Mouse (Mus musculus) neural tube, embryonic 12.5 days (tissue): ENCODE results near the gene Agmo. TPM values are rescaled to one million over a fixed set of nuclear protein-coding genes. Genes with fewer than 3 reads are reported as not detected.

Experiments
- ATAC-seq: fragments of 200-750 bp; cut with Nextera tagmentation; 2 replicates; pipeline ENCODE4 v1.8.0; 2017; ENCODE audit warnings: low read depth, mild to moderate bottlenecking, moderate TSS enrichment, moderate library complexity; ENCODE audit not compliant: low FRiP score
- H3K27ac ChIP-seq: fragments of 300-500 bp; sonication (generic); 2 replicates; pipeline ENCODE4 v1.5.1; 2016
- H3K27me3 ChIP-seq: fragments of 300-500 bp; sonication (generic); replicated peaks from 2 replicates; pipeline ENCODE4 v1.6.1; 2016; ENCODE audit warnings: mild to moderate bottlenecking
- H3K36me3 ChIP-seq: fragments of 300-500 bp; sonication (generic); 2 replicates; pipeline ENCODE4 v1.6.1; 2016; ENCODE audit warnings: mild to moderate bottlenecking
- H3K4me1 ChIP-seq: fragments of 300-500 bp; sonication (generic); 2 replicates; pipeline ENCODE4 v1.6.1; 2016
- H3K4me2 ChIP-seq: fragments of 300-500 bp; sonication (generic); replicated peaks from 2 replicates; pipeline ENCODE4 v1.6.1; 2016; ENCODE audit warnings: mild to moderate bottlenecking
- H3K4me3 ChIP-seq: fragments of 300-500 bp; sonication (generic); 2 replicates; pipeline ENCODE4 v1.5.1; 2016
- H3K9ac ChIP-seq: fragments of 300-500 bp; sonication (generic); 2 replicates; pipeline ENCODE4 v1.6.1; 2016; ENCODE audit warnings: mild to moderate bottlenecking
- H3K9me3 ChIP-seq: fragments of 300-500 bp; sonication (generic); 2 replicates; pipeline ENCODE4 v1.6.1; 2016; ENCODE audit warnings: mild to moderate bottlenecking
- WGBS: fragments of 180-500 bp; shearing (Covaris S2); methylation state at CpG from one replicate; pipeline ENCODE4 v1.1.7; 2016; 5-methylcytosine and 5-hydroxymethylcytosine counted together
- polyA plus RNA-seq: library from polyadenylated mRNA; unstranded; fragments of >200 nt; fragmentation: Nextera tagmentation; extraction: Ambion mirVana; gene quantifications from 2 replicates; pipeline ENCODE4 v1.2.1, GENCODE M21; 2016

The Agmo gene
- polyA plus RNA-seq, 1 experiment from 2014 or later = 1.3 TPM

- Histone ChIP-seq H3K27me3 (no peaks in the 10 kb centered on the region), H3K4me2 (no peak overlapping the region), H3K27ac (no peak overlapping the region), H3K4me3 (no peak overlapping the region), H3K36me3 (no peaks in the 10 kb centered on the region), H3K4me1 (no peaks in the 10 kb centered on the region), H3K9me3 (no peaks in the 10 kb centered on the region), H3K9ac (no peak overlapping the region)
- ATAC-seq = no peak
- 48% methylated on average over 2 of the region's 2 CpGs for WGBS
These were observed 33.2 kb downstream of the Agmo start for GRCm38 (mm10) chr12:37274658-37275019.

- WGBS = 76% methylated on average over 1 of the region's 1 CpGs
- H3K27ac ChIP-seq = no peak overlapping the region
- H3K9me3 ChIP-seq = no peaks in the 10 kb centered on the region
- no peak overlapping the region for H3K4me3 ChIP-seq
- no peaks in the 10 kb centered on the region for H3K4me1 ChIP-seq
- no peaks in the 10 kb centered on the region for H3K36me3 ChIP-seq
- ATAC-seq = no peak
- H3K4me2 ChIP-seq = no peak overlapping the region
- no peak overlapping the region for H3K9ac ChIP-seq
- no peaks in the 10 kb centered on the region for H3K27me3 ChIP-seq
These were observed 65.6 kb downstream of the Agmo start for GRCm38 (mm10) chr12:37306956-37307466.

GRCm38 (mm10) chr12:37310786-37311185, 69.3 kb downstream of the Agmo start:
- 70% methylated on average over 1 of the region's 1 CpGs for WGBS
- no peak overlapping the region for H3K9ac ChIP-seq
- H3K9me3 ChIP-seq = no peaks in the 10 kb centered on the region
- no peak for ATAC-seq
- H3K4me1 ChIP-seq = no peaks in the 10 kb centered on the region
- no peak overlapping the region for H3K4me2 ChIP-seq
- no peaks in the 10 kb centered on the region for H3K27me3 ChIP-seq
- no peak overlapping the region for H3K4me3 ChIP-seq
- H3K36me3 ChIP-seq = no peaks in the 10 kb centered on the region
- no peak overlapping the region for H3K27ac ChIP-seq

- Histone ChIP-seq H3K4me3 (no peak overlapping the region), H3K4me1 (no peaks in the 10 kb centered on the region), H3K36me3 (no peaks in the 10 kb centered on the region), H3K9me3 (no peaks in the 10 kb centered on the region), H3K27ac (no peak overlapping the region), H3K27me3 (no peaks in the 10 kb centered on the region), H3K4me2 (no peak overlapping the region), H3K9ac (no peak overlapping the region)
- no peak for ATAC-seq
- 68% methylated on average over 3 of the region's 3 CpGs for WGBS
These were observed 81.4 kb downstream of the Agmo start for GRCm38 (mm10) chr12:37322860-37323259.

DNA sequence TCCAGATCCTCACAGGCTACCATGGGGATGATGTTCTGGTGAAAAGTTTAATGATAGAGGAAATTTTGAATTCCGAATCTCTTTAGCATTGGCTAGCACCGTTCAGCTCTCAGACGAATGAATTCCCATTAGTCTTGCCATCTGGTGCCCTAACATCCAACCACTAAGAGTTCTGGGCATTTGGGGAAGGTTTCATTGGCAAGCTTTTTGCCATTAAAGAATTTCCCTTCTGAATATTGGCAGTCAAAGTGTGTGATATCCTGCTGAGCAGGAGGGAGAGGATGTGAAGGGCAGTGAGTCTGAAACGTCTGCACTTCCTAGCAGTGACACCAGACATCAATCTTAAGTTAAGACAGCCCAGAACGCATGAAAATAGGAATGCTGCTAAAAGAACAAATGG, 93.5 kb downstream of the Agmo start:
- Histone ChIP-seq H3K4me1 (no peaks in the 10 kb centered on the region), H3K9ac (no peak overlapping the region), H3K36me3 (no peaks in the 10 kb centered on the region), H3K9me3 (no peaks in the 10 kb centered on the region), H3K4me3 (no peak overlapping the region), H3K4me2 (no peak overlapping the region), H3K27ac (no peak overlapping the region), H3K27me3 (no peaks in the 10 kb centered on the region)
- ATAC-seq = no peak
- 40% methylated on average over 5 of the region's 5 CpGs for WGBS

DNA sequence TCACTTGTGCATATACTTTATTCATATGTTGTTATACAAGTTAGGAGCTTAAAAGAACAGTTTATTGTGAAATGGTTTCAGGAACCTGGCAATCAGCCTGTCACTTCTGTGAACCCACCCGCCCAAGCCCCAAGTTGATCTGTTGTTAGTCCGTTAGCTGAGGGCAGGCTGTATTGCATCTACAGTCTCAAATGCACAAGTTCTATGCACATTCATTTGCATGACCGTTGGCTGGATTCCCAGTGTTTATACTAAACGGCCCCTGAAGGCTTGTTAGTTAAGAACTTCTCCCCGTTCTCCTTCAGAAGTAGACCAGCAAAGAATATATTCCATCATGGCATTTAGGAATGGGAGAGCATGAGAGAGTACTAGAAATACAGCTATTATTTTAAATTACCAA, 102.8 kb downstream of the Agmo start:
- Histone ChIP-seq H3K4me3 (no peak overlapping the region), H3K36me3 (no peaks in the 10 kb centered on the region), H3K9me3 (no peaks in the 10 kb centered on the region), H3K4me1 (no peaks in the 10 kb centered on the region), H3K9ac (no peak overlapping the region), H3K4me2 (no peak overlapping the region), H3K27ac (no peak overlapping the region), H3K27me3 (no peaks in the 10 kb centered on the region)
- 81% methylated on average over 5 of the region's 5 CpGs for WGBS
- ATAC-seq = no peak

DNA sequence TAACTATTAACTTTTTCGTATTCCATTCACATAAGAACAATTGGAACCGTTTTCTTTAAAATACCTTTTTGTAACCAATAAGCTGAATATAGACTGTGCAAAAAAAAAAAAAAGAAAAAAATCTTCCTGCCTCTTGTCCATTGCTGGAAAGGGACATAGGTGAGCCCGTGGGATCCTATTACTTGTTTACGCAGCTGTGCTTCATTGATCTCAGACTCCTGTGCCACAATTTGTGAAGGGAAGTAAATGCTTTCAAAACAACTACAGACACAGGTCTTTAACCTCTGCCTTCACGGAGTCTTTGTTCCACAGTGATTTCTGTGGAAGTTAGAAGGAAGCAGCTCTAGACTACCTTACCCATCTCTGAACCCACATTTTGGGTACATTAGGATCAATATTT, 104.3 kb downstream of the Agmo start:
- H3K4me2 ChIP-seq = no peak overlapping the region
- 71% methylated on average over 5 of the region's 5 CpGs for WGBS

GRCm38 (mm10) chr12:37392316-37392715, 150.9 kb downstream of the Agmo start:
- Histone ChIP-seq H3K9me3 (no peaks in the 10 kb centered on the region), H3K9ac (no peak overlapping the region), H3K27ac (no peak overlapping the region), H3K4me1 (no peaks in the 10 kb centered on the region), H3K36me3 (no peaks in the 10 kb centered on the region), H3K4me2 (no peak overlapping the region), H3K4me3 (no peak overlapping the region), H3K27me3 (no peaks in the 10 kb centered on the region)
- ATAC-seq = no peak
- 73% methylated on average over 3 of the region's 3 CpGs for WGBS

More for the DNA sequence above, 104.3 kb downstream of the Agmo start:
- Histone ChIP-seq H3K36me3 (no peaks in the 10 kb centered on the region), H3K27ac (no peak overlapping the region), H3K4me1 (no peaks in the 10 kb centered on the region), H3K9ac (no peak overlapping the region), H3K9me3 (no peaks in the 10 kb centered on the region), H3K4me3 (no peak overlapping the region), H3K27me3 (no peaks in the 10 kb centered on the region)
- ATAC-seq = no peak

- no peak overlapping the region for H3K27ac ChIP-seq
- ATAC-seq = no peak
- H3K27me3 ChIP-seq = no peaks in the 10 kb centered on the region
- WGBS = 95% methylated on average over 6 of the region's 6 CpGs
- no peak overlapping the region for H3K4me3 ChIP-seq
- H3K36me3 ChIP-seq = no peaks in the 10 kb centered on the region
- no peaks in the 10 kb centered on the region for H3K4me1 ChIP-seq
- no peak overlapping the region for H3K4me2 ChIP-seq
- no peak overlapping the region for H3K9ac ChIP-seq
- no peaks in the 10 kb centered on the region for H3K9me3 ChIP-seq
These were observed 161.1 kb downstream of the Agmo start for GRCm38 (mm10) chr12:37402541-37402940.

DNA sequence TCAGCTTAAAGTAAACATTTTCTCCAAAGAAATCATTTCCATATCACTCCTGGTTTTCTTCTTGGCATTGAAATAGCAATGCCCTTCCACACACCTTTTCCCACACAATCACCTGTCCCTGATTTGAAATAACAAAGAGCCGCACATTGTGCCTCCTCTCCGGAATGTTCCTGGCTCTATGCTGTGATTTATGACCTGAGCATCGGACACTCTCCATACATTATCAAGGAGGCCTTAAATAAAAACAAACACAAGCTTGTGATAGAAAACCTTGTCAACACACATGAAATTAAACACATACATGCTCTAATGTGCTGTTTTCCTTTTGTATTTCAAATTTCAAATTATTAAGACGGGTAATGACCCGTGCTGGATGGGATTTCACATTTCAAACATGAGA, 184.9 kb downstream of the Agmo start:
- Histone ChIP-seq H3K9me3 (no peaks in the 10 kb centered on the region), H3K27me3 (no peaks in the 10 kb centered on the region), H3K9ac (no peak overlapping the region), H3K27ac (no peak overlapping the region), H3K4me1 (no peaks in the 10 kb centered on the region), H3K4me2 (no peak overlapping the region), H3K4me3 (no peak overlapping the region), H3K36me3 (no peaks in the 10 kb centered on the region)
- no peak for ATAC-seq
- WGBS = 71% methylated on average over 5 of the region's 5 CpGs

DNA sequence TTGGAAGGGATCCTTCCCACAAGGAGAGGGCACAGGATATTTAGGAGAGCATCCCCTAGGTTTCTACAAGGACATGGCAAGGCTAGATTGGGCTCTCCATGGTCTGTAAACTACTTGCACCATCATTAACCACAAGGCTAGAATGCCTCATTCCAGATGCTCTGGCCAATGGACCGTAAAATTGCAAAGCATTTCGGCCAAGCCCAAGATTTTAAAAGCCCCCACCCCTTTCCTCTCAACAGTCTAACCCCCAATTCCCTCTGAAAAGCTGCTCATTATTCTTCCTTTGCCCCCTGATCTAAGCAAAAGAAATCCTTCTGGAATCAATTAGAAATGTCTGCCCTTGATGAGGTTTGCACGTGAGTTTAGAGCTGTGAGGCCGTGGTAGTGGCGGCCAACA, 185.3 kb downstream of the Agmo start:
- Histone ChIP-seq H3K27ac (no peak overlapping the region), H3K9ac (no peak overlapping the region), H3K4me1 (no peaks in the 10 kb centered on the region), H3K4me2 (no peak overlapping the region), H3K36me3 (no peaks in the 10 kb centered on the region), H3K4me3 (no peak overlapping the region), H3K27me3 (no peaks in the 10 kb centered on the region), H3K9me3 (no peaks in the 10 kb centered on the region)
- ATAC-seq = no peak; the same call in 1 of the 2 replicates
- WGBS = 52% methylated on average over 5 of the region's 5 CpGs

GRCm38 (mm10) chr12:37434466-37434865, 193.0 kb downstream of the Agmo start:
- Histone ChIP-seq H3K4me2 (no peak overlapping the region), H3K9me3 (no peaks in the 10 kb centered on the region), H3K27ac (no peak overlapping the region), H3K36me3 (no peaks in the 10 kb centered on the region), H3K4me3 (no peak overlapping the region), H3K4me1 (no peaks in the 10 kb centered on the region), H3K27me3 (no peaks in the 10 kb centered on the region), H3K9ac (no peak overlapping the region)
- WGBS = 77% methylated on average over 1 of the region's 1 CpGs
- no peak for ATAC-seq

GRCm38 (mm10) chr12:37442486-37443013, 201.1 kb downstream of the Agmo start:
- H3K9me3 ChIP-seq = no peaks in the 10 kb centered on the region
- 81% methylated on average over 3 of the region's 3 CpGs for WGBS
- no peak overlapping the region for H3K4me3 ChIP-seq

More at GRCm38 (mm10) chr12:37442486-37443013, 201.1 kb downstream of the Agmo start:
- no peak overlapping the region for H3K27ac ChIP-seq
- no peaks in the 10 kb centered on the region for H3K36me3 ChIP-seq
- no peaks in the 10 kb centered on the region for H3K27me3 ChIP-seq
- H3K4me2 ChIP-seq = no peak overlapping the region
- ATAC-seq = no peak
- no peaks in the 10 kb centered on the region for H3K4me1 ChIP-seq
- no peak overlapping the region for H3K9ac ChIP-seq
